Mouse (Mus musculus): Measurements from ENCODE around the gene Nomo1. TPM values are rescaled to one million over a fixed set of nuclear protein-coding genes. Genes with fewer than 3 reads are reported as not detected.

The Nomo1 gene
- polyA plus RNA-seq, 1 experiment from 2014 or later: 47.8 TPM

DNA sequence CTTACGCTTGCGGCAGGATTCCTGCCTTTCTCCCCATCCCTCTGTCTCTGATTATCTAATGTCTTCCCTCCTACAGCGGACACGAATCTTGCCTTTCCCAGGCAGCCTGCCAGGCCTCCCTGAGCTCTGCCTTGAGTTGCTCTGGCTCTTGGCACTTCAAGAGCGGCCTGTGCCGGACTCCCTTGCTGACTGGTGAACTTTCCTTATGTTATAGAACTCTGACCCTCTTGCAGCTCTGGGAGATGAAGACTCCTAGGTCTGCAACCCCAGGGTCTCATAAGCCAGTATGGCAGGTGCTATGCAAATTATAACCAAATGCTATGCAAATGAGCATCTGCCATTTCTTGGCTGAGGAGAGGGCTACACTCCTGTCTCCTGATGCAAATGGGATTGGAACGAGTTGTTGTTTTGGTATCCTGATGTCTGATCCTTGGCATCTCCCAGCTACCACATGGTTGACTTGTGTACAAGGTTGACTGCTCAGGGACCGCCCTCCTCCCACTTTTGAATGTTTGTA lies 69.6 kb downstream of the Nomo1 start:
- no peak overlapping the region for H3K4me3 ChIP-seq
- H3K9ac ChIP-seq: no peak overlapping the region
- H3K4me2 ChIP-seq: no peak overlapping the region
- no peak overlapping the region for H3K27ac ChIP-seq (ENCODE audit: poor library complexity, severe bottlenecking)
- H3K9me3 ChIP-seq (replicated peaks): no peaks in the 10 kb centered on the region
- 74% methylated on average over 8 of the region's 8 CpGs for WGBS
- peaks cover 36% of the 10 kb centered on the region for H3K27me3 ChIP-seq (replicated peaks)
- peaks cover 14% of the 10 kb centered on the region for H3K4me1 ChIP-seq (replicated peaks)
- ATAC-seq (ENCODE audit: insufficient number of reproducible peaks, low FRiP score): no peak
- H3K36me3 ChIP-seq: no peaks in the 10 kb centered on the region

GRCm38 (mm10) chr7:46103771-46104170 lies 70.3 kb downstream of the Nomo1 start:
- Histone ChIP-seq H3K4me3 (no peak overlapping the region), H3K9me3 (replicated peaks) (no peaks in the 10 kb centered on the region), H3K4me2 (no peak overlapping the region), H3K36me3 (no peaks in the 10 kb centered on the region), H3K27me3 (replicated peaks) (peaks cover 34% of the 10 kb centered on the region), H3K4me1 (replicated peaks) (peaks cover 13% of the 10 kb centered on the region), H3K9ac (no peak overlapping the region), H3K27ac (ENCODE audit: poor library complexity, severe bottlenecking) (no peak overlapping the region)
- WGBS: 88% methylated on average over 8 of the region's 8 CpGs
- no peak for ATAC-seq (ENCODE audit: insufficient number of reproducible peaks, low FRiP score)

GRCm38 (mm10) chr7:46104256-46104915 lies 70.9 kb downstream of the Nomo1 start:
- no peak for ATAC-seq (ENCODE audit: insufficient number of reproducible peaks, low FRiP score)
- Histone ChIP-seq H3K4me2 (no peak overlapping the region), H3K36me3 (no peaks in the 10 kb centered on the region), H3K9me3 (replicated peaks) (no peaks in the 10 kb centered on the region), H3K4me1 (replicated peaks) (peaks cover 7% of the 10 kb centered on the region), H3K27ac (ENCODE audit: poor library complexity, severe bottlenecking) (no peak overlapping the region), H3K9ac (no peak overlapping the region), H3K27me3 (replicated peaks) (peaks cover 28% of the 10 kb centered on the region), H3K4me3 (no peak overlapping the region)
- WGBS: 80% methylated on average over 27 of the region's 27 CpGs

DNA sequence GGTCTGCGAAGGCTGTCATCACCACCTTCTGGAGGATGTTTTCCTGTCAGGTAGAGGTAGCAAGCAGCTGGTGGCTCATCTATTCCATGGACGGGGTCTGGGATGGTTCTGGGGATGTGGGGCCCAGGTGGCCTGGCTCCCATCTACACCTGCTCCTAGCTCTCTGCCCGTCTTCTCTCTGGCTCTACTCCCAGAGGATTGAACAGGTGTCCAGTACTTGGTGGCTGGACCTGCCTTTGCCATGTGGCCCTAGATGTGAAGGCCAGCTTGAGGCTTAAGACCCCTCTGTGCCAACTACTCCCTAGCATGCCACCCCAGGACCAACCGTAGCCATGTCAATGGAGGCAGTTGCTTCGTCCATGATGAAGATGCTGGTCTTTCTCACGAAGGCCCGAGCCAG lies 72.0 kb downstream of the Nomo1 start:
- H3K4me2 ChIP-seq: no peak overlapping the region
- H3K36me3 ChIP-seq: no peaks in the 10 kb centered on the region
- no peaks in the 10 kb centered on the region for H3K9me3 ChIP-seq (replicated peaks)
- 87% methylated on average over 7 of the region's 7 CpGs for WGBS
- peaks cover 17% of the 10 kb centered on the region; the same call in 1 of the 2 replicates for H3K27me3 ChIP-seq (replicated peaks)
- H3K4me3 ChIP-seq: no peak overlapping the region
- H3K27ac ChIP-seq (ENCODE audit: poor library complexity, severe bottlenecking): no peak overlapping the region
- ATAC-seq (ENCODE audit: insufficient number of reproducible peaks, low FRiP score): no peak
- H3K9ac ChIP-seq: no peak overlapping the region
- H3K4me1 ChIP-seq (replicated peaks): peaks cover 4% of the 10 kb centered on the region; the same call in 1 of the 2 replicates

DNA sequence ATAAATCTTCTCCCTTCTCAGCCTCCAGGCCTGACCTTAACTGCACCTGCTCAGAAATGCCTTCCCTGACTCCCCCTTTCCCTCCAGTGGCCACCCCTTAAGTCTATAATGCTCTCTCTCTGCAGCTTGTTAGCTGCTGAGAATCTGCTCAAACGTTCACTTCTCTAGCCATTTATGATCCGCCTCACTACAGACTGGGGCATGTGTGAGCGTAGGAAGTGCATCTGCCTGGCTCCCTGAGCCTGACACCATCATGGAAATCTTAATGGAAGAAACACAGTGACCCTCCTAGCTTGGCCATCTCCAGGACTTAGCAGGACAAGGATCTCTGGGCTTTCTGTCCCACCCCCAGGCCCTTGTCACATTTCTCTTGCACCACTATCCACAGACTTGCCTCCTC lies 76.6 kb downstream of the Nomo1 start:
- H3K27ac ChIP-seq (ENCODE audit: poor library complexity, severe bottlenecking): no peak overlapping the region
- no peaks in the 10 kb centered on the region for H3K36me3 ChIP-seq
- WGBS: 71% methylated on average over 3 of the region's 3 CpGs
- no peak for ATAC-seq (ENCODE audit: insufficient number of reproducible peaks, low FRiP score)
- H3K9me3 ChIP-seq (replicated peaks): no peaks in the 10 kb centered on the region
- no peak overlapping the region for H3K4me2 ChIP-seq
- peaks cover 40% of the 10 kb centered on the region for H3K4me1 ChIP-seq (replicated peaks)
- no peak overlapping the region for H3K4me3 ChIP-seq
- H3K9ac ChIP-seq: no peak overlapping the region
- peaks cover 13% of the 10 kb centered on the region; the same call in 1 of the 2 replicates for H3K27me3 ChIP-seq (replicated peaks)

- no peak overlapping the region for H3K4me2 ChIP-seq
- peak overlapping the region; percentile 53 for H3K27ac ChIP-seq (ENCODE audit: poor library complexity, severe bottlenecking)
These were observed 77.8 kb downstream of the Nomo1 start for GRCm38 (mm10) chr7:46111212-46111817.

GRCm38 (mm10) chr7:46111938-46112337 lies 78.4 kb downstream of the Nomo1 start:
- Histone ChIP-seq H3K4me3 (no peak overlapping the region), H3K9ac (peak overlapping the region; percentile 27; the same call in 1 of the 2 replicates), H3K4me1 (replicated peaks) (peaks cover 57% of the 10 kb centered on the region), H3K9me3 (replicated peaks) (no peaks in the 10 kb centered on the region), H3K27ac (ENCODE audit: poor library complexity, severe bottlenecking) (peak overlapping the region; percentile 53), H3K27me3 (replicated peaks) (peaks cover 7% of the 10 kb centered on the region; the same call in 1 of the 2 replicates), H3K36me3 (no peaks in the 10 kb centered on the region), H3K4me2 (no peak overlapping the region)
- ATAC-seq (ENCODE audit: insufficient number of reproducible peaks, low FRiP score): peak; percentile 7; the same call in 1 of the 2 replicates
- WGBS: 35% methylated on average over 6 of the region's 6 CpGs

More at GRCm38 (mm10) chr7:46111212-46111817, 77.8 kb downstream of the Nomo1 start:
- Histone ChIP-seq H3K27me3 (replicated peaks) (peaks cover 13% of the 10 kb centered on the region; the same call in 1 of the 2 replicates), H3K36me3 (no peaks in the 10 kb centered on the region), H3K4me3 (no peak overlapping the region), H3K9ac (peak overlapping the region; percentile 27; the same call in 1 of the 2 replicates), H3K9me3 (replicated peaks) (no peaks in the 10 kb centered on the region), H3K4me1 (replicated peaks) (peaks cover 51% of the 10 kb centered on the region)
- ATAC-seq (ENCODE audit: insufficient number of reproducible peaks, low FRiP score): no peak
- WGBS: 69% methylated on average over 15 of the region's 15 CpGs

GRCm38 (mm10) chr7:46113435-46113834 lies 79.9 kb downstream of the Nomo1 start:
- no peak for ATAC-seq (ENCODE audit: insufficient number of reproducible peaks, low FRiP score)
- H3K27ac ChIP-seq (ENCODE audit: poor library complexity, severe bottlenecking): no peak overlapping the region
- no peaks in the 10 kb centered on the region for H3K36me3 ChIP-seq
- 68% methylated on average over 3 of the region's 3 CpGs for WGBS
- no peak overlapping the region for H3K4me2 ChIP-seq
- no peak overlapping the region for H3K9ac ChIP-seq
- H3K4me3 ChIP-seq: no peak overlapping the region
- H3K9me3 ChIP-seq (replicated peaks): no peaks in the 10 kb centered on the region
- H3K4me1 ChIP-seq (replicated peaks): peaks cover 61% of the 10 kb centered on the region
- no peaks in the 10 kb centered on the region for H3K27me3 ChIP-seq (replicated peaks)

- Histone ChIP-seq H3K27me3 (replicated peaks) (no peaks in the 10 kb centered on the region), H3K4me2 (no peak overlapping the region; the same call in 1 of the 2 replicates), H3K36me3 (no peaks in the 10 kb centered on the region), H3K27ac (ENCODE audit: poor library complexity, severe bottlenecking) (peak overlapping the region; percentile 33; the same call in 1 of the 2 replicates), H3K9me3 (replicated peaks) (no peaks in the 10 kb centered on the region), H3K4me1 (replicated peaks) (peaks cover 52% of the 10 kb centered on the region), H3K9ac (no peak overlapping the region), H3K4me3 (no peak overlapping the region)
- ATAC-seq (ENCODE audit: insufficient number of reproducible peaks, low FRiP score): peak; percentile 43; the same call in 1 of the 2 replicates
- WGBS: 19% methylated on average over 10 of the region's 10 CpGs
These were observed 82.7 kb downstream of the Nomo1 start for GRCm38 (mm10) chr7:46116118-46116581.

DNA sequence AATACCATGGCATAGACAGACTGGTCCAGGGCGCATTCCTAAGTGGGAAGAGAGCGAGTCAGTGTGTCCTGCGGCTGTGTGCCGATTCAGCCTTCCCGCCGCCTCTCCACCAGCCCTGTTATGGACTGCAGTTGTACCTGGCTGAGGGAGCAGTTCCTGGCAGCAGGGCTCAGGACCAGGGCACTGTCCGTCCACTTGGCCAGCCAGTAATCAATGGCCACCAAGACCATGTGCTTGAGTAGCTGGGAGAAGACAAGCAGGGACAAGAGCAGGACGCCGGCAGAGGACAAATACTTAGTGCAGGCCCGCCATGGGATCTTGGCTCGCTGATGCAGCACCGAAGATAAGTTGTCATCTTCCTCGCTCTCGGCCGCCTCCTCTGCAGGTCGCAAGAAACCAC lies 83.5 kb downstream of the Nomo1 start:
- 74% methylated on average over 16 of the region's 16 CpGs for WGBS
- no peak overlapping the region for H3K4me2 ChIP-seq
- no peaks in the 10 kb centered on the region for H3K36me3 ChIP-seq
- H3K9ac ChIP-seq: no peak overlapping the region
- H3K4me3 ChIP-seq: no peak overlapping the region
- no peaks in the 10 kb centered on the region; the same call in 1 of the 2 replicates for H3K9me3 ChIP-seq (replicated peaks)
- ATAC-seq (ENCODE audit: insufficient number of reproducible peaks, low FRiP score): no peak
- no peaks in the 10 kb centered on the region for H3K27me3 ChIP-seq (replicated peaks)
- H3K27ac ChIP-seq (ENCODE audit: poor library complexity, severe bottlenecking): no peak overlapping the region
- H3K4me1 ChIP-seq (replicated peaks): peaks cover 50% of the 10 kb centered on the region

DNA sequence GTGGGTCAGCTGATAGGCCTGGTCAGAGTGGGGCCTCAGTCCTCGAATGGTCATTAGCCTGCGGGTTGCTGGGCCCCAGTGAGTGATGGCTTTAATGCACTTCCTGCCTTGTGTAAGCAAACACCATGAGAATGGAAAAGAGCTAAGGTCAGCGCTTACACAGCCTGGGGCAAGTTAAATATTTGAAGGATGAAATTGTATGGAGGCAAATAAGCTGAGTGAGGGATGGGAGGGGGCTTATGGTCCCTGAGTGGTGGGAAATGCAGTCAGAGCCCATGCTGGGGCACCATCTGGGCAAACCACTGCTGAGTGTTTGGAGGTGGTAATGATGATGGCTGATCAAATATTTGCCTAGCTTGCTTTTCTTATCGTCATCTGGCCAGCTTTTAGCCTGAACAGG lies 89.5 kb downstream of the Nomo1 start:
- Histone ChIP-seq H3K9ac (no peak overlapping the region), H3K4me1 (replicated peaks) (peaks cover 20% of the 10 kb centered on the region), H3K4me2 (no peak overlapping the region), H3K9me3 (replicated peaks) (peaks cover 4% of the 10 kb centered on the region), H3K36me3 (no peaks in the 10 kb centered on the region), H3K4me3 (no peak overlapping the region), H3K27me3 (replicated peaks) (no peaks in the 10 kb centered on the region), H3K27ac (ENCODE audit: poor library complexity, severe bottlenecking) (no peak overlapping the region)
- no peak for ATAC-seq (ENCODE audit: insufficient number of reproducible peaks, low FRiP score)
- WGBS: 60% methylated on average over 4 of the region's 4 CpGs
